Mouse (Mus musculus) urinary bladder, adult 2 months (tissue): ENCODE data around the gene B230217C12Rik. TPM values are rescaled to one million over a fixed set of nuclear protein-coding genes. Genes with fewer than 3 reads are reported as not detected.

Source experiments
- DNase-seq: peaks from one replicate; pipeline ENCODE4 v3.0.0; 2022; ENCODE audit warnings: low spot score
- polyA plus RNA-seq: library from polyadenylated mRNA; depleted of rRNA; stranded (reverse); fragments of >200 nt; gene quantifications from 2 replicates; pipeline ENCODE4 v1.2.3, GENCODE M21; 2012; rRNA removed

B230217C12Rik gene
- polyA plus RNA-seq: 3.8 and 5.6 TPM in 2 replicates

DNA sequence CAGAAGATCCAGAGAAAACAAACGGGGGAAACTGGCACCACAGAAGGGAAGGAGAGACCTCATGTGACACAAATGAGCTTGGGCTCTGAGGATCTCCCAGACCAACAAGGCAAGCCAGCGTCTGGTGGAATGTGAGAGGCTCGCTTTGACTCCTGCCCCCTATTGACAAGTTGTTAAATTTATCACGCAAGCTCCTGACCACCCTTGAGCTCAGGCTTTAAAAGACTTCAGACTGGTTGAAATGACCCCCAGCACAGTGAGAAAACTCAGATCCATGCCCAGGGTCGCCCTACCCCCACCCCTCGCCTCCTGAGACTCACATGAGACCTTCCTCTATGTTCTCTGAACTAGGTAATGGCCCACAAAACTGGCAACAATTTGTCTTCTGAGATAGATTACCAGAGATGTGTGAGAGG is at the start of gene B230217C12Rik:
Gene B230217C12Rik, plus strand, starts transcription at position 242 of the 416 bp plus-strand sequence.
- peak; percentile 18 for DNase-seq

DNA sequence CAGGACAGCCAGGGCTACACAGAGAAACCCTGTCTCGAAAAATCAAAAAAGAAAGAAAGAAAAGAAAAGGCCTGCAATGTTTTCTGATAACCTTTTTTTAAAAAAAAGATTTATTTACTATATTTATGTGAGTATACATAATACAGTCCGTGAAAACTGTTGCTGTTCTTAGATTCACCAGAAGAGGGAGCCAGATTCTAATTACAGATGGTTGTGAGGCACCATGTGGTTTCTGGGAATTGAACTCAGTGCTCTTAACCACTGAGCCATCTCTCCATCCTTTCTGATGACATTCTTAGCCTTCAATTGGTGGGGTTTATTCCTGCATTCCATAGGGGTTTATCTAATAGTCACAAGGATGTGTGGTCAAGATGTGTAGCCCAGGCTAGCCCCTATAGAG is 47.4 kb upstream of the B230217C12Rik start:
- no peak for DNase-seq

DNA sequence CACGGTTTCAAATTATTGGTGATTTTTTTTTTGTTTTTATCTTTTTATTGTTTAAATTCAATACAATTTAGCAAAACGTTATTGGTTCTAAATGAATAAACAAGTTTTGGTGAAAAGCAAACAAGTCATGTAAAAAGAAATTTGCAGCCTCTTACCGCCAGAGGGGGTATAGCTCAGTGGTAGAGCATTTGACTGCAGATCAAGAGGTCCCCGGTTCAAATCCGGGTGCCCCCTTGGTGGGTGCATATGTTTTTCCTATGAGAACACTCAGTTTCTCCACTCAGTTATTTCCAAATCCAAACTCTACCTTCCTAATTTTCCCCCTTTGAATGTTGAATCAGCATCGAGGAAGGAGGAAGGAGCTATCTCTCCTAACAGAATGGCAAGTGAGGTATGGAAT is 43.7 kb upstream of the B230217C12Rik start:
- no peak for DNase-seq

DNA sequence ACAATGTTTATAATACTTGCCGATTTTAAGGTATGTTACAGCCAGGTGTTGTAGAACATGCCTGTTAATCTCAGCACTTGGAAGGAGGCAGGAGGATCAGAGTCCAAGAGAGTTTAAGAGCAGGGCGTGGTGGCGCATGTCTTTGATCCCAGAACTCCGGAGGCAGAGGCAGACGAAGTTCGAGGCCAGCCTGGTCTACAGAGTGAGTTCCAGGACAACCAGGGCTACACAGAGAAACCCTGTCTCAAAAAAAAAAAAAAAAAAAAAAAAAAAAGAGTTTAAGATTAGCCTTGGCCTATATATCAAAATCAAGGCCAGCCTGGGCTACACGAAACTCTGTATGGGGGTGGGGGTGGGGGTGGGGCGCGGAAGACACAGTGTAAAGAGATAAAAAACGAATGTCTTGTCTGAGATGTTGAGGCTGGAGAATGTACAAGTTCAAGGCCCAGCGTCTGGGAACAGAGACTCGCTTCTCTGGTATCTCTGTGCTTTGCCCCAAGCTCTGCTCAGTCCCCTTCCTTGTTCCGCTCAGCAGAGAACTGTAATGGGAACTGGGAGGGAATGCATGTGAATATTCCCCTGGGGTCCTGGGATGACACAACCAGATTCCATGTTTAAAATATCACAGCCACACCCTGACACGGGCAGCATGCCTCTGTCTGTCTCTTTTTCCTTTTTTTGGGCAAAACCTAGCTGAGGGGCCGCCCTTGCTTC is 43.1 kb upstream of the B230217C12Rik start:
- DNase-seq: no peak

DNA sequence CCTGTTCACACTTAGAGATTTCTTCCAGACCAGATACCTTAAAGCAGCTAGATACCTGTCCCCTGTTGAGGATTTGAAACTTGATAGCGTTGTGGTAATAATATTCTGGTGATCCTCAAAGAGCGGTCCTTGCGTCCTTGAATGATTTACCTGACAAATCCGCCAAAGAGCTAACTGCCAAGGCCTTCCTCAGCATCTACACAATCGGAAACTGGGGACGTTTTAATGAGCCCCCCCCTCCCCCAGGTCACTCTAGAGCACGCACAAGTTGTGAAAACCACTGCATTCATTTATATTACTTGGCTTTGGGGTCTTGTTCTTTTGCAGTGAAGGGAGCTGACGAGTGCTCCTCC is 42.5 kb upstream of the B230217C12Rik start:
- DNase-seq: no peak

DNA sequence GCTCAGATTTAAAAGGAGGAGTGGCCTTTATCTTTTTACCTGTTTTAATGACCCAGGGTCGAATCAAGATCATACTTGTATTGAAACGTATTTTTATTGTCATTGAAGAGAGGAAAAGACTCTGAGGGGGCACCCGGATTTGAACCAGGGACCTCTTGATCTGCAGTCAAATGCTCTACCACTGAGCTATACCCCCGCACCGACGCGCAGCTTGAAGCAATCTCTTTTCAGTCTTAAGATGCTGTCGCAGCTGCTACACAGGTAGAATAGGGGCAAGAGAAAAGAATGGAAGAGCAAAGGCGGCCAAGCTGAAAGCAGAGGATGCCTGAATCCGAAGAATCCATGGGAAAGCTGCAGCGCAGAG is 41.8 kb upstream of the B230217C12Rik start, which contains the start of gene Lasp1:
Gene Lasp1, plus strand, starts transcription at position 219 of the 364 bp plus-strand sequence.
- peak; percentile 83 for DNase-seq

DNA sequence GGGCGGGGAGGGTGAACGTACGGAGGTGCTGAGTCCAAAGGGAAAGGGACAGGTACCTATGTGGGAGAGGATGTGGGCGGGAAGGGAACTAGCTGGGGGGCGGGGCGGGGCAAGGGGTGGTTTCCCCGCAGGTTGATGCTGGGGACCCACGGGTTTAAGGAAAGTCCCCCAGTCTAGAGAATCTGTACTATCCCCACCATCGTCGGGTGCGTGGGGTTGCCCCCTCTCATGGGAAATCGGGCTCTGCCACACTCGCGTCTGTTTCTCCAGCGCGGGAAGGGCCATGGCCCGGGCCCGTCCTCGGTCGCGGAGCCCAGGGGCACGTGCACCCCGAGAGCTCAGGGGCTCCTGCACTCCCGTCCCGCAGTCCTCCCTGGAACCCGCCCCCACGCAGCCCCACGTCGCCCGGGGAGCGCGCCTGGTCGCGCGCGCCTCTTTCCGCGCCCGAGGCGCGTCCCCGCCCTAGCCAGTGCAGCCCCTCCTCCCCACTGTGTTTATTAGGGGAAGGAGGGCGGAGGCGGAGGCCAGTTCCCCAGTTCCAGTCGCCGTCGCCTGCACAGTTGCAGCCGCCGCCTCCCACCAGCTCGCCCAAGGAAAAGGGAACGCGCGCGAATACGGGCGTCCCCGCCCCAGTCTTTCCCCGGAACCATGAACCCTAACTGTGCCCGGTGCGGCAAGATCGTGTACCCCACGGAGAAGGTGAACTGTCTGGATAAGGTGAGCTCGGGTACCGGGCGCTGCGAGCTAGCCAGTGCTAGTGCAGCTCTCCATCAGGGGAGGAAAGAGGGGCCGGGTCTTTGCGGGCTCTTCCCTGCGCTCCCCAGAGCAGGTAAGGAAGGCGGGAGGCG is 41.2 kb upstream of the B230217C12Rik start:
- peak; percentile 88 for DNase-seq

DNA sequence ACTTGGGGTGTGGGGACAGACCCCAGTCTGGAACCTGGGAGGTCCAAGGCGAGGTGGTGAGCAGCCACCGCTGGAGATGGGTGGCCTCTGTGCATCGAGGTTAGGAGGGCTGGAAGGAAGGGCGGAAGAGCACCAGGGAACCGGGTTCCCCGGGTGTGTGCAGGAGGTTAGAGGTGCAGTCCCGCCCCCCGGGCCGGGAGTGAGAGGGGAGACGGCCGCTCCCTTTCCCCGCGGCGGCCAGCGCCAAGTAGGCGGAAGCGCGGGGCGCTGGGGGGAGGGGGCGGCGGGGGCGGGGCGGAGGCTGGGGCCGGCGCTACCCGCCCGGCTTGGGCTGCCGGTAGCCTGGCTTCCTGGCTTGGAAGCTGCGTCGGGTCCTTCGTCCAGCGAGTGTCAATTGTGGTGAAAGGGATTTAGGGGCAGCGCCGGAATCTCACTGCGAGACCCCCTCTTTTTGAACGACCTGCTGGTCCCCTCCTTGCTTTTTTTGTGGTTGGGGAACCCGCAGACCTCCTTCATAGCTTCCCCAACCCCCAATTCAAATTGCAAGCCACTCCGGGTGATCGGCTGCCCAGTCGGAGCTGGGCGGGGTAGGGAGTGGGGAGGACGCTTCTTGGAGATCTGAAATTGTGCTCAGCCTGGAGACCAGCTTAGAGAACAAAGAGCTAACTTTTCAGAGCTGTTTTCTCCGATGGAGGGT is 40.4 kb upstream of the B230217C12Rik start:
- peak; percentile 82 for DNase-seq

DNA sequence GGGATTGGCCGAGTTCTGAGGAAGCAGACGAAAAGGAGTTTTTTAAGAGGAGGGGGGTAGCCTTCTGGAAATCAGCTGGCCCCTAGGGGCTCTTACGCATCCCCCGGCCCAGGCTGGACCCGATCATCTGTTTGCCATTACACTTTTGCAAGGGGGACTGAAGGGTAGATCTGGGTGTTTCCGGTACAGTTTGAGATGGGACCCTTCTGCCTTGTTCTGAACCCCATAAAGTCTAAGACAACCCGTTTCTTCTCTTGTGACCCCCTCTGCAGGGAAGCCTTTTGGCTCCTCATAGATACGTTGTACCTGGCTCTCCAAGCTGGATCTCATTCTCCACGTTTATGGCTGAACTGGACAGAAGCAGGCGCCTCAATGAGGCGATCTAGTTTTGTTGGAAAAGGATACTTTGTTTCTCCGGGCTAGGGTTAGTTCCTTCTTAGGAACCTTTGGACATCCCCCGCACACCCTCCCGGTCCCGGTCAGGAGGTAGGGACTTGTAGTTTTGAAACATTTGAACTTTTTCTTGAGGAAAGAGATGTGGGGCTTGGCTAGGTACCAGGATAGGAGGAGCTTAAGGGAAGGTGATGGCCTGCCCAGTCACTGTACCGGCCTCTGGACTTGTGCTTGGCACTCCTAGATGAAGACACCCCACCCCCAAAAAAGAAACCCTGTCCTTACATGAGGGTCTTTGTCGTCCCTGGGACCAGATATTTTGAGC is 39.7 kb upstream of the B230217C12Rik start:
- no peak for DNase-seq

DNA sequence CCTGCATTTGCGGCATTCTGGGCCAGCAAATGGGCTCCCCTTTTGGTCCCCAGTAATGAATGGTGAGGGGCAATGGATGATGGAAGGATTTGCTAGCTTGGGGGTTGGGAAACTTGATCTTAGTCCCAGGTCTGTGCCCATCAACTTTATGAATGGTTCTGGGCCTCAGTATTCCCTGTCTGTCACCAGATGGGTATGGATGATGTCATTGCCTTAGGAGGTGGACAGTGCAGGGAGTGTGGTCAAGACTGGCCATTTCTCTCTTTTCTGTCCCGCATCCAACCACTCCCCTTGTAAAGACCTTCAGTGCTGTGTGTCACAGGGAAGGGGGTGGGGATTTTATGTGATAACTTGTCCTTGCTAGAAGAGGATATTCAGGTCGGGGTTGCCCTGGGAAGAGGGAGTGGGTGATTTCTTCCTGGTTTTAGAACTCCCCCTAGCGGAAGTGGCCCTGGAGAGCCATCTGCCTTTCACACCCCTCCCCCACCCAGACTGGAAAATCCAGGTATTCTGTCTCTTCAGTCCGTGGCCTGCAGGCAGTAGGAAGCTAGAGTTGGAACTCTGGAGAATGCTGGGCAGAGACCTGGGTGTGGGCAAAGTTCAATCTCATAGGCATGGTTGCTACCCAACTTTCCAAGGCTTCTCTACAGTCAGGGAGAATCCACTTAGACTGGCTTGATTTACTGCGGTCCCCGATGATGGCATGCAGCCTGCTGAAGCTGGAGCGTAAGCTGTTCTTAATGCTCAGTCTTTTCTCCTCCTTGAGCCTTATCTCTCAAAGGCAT is 39.0 kb upstream of the B230217C12Rik start:
- DNase-seq: no peak

DNA sequence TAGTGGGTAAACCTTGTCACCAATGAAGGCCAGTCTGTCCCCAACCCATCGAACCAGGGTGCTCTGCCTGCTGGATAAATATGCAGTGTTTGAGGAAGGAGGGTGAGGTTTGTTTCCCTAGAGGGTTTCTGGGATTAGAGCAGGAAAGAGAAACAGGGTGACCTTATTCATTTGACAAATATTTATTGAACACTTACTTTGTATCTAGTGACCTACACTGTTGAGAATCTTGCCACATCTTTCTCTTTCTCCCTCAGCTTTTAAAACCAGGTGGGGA is 38.4 kb upstream of the B230217C12Rik start:
- DNase-seq: no peak

DNA sequence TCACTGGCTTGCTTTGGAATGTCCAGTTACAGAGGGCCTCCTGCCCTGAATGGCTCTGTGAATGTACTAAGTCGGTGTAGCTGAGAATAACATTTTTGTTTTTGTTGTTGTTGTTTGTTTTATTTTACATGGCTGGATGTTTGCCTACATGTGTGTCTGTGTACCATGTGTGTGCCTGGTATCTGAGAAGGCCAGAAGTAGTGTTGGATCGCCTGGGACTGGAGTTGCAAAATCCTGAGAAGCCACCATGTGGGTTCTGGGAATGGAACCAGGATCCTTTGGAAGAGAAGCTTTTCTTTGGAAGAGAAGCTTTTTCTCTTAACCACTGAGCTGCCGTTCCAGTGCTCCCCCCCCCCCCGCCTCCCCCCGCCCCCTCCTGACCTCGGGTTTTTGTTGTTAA is 38.1 kb upstream of the B230217C12Rik start:
- DNase-seq: no peak

DNA sequence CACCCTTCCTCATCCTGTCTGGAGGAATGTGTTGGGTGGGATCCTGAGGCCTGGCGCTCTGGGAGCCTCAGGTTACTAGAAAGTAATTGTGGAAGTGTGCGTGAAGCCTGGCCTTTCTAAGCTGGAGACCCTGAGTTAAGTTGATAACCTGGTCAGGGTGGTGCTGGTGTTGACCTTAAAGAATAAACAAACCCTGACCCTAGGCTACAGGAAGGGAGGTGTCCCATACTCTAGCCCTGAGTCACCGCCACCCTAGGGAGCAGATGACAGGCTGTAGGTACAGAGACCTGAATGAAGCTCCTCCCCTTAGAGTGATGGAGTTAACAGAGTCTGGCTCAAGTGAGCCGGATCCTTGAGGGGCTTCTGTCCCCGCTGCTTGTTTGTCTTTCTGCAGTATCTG is 36.7 kb upstream of the B230217C12Rik start:
- no peak for DNase-seq

DNA sequence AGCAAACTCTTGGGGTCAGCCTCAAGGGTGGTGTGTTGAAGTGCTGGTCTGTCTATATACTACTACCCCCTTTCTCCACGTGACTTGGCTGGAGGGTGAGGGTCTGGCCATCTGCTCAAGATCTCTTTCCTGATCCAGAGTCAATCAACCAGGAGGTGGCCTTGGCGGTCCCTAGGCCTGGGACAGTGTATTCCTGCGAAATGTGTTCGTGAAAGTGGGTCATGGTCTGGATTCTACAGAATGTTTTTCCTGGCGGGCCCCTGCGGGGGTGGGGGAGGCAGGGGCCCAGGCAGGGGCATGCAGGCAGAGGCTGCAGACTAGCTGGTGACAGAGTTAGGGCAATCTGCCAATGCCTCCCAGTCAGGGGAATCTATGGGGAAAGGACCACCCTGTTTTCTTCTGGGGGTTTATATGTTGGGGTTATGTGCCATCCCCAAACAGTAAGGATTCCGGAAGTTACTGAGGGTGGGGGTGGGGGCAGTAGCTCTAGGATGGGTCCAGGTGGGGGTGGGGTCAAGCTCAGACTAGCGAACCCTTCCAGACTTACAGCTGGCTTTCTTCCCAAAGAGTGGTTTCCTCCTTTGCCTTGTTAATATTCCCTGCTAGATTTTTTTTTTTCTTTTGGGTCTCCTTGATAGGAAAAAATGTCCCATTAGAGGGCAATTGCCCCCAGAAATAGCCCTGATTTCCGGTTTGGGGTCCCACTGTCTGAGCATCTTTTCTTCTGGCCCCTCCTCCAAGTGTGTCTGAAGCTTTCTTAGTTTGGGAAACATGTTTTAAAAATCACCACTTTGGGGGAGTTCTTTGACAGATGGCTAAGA is 35.5 kb upstream of the B230217C12Rik start:
- no peak for DNase-seq

DNA sequence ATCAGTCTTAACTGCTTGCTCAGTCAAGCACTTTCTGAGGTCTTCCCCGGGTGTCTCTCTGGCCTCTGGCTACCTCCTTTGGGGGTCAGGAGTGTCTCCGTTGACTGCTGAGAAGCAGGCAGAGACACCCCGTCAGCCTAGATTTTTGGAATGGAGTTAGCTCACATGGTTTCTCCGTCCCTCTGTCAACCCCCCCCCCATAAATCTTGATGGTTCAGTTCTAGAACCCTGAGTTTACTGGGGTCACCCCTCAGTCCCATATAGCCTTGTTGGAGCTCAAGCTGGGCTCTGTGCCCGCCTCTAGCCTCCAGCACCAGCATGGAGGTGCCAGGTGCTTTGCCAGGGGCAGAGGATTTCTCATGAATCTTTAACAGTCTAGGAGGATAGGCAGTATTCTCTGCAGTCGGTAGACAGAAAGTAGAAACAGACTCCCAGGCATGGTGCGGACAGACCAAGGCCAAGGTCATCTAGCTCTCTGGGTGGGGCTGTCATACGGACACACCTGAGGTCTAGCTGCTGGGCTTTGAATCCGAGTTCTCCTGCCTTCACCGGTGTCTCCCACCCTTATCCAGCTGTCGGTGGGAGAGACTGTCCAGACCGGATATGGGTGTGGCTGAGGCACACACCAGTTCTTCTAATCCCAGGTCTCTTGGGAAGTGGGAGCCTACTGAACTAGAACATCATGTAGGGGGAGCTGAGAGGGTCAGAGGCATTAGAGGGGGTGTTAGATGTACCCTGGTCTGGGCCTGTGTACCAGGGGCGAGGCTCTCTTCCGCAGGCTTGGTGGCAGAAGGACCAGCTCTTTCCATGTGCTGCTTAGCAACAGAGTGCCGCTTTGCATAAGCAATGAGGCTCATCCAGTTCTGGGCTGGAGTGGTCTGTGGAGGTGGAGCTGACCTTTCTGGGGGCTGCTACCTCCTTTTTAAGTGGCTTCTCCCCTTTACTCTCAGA is 34.6 kb upstream of the B230217C12Rik start:
- DNase-seq: no peak

DNA sequence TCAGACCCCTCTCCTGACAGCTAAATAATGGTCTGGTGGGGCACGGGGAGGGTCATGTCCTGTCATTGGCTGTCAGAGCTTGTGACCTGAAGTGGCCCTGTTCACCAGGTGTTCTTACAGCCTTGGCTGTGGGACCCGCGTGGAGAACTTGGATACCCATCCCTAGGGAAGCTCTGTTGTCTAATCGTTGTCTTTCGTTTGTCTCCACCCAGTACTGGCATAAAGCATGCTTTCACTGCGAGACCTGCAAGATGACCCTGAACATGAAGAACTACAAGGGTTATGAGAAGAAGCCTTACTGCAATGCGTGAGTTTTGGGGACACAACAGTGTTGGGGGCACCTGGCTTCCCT is 34.0 kb upstream of the B230217C12Rik start:
- DNase-seq: no peak

DNA sequence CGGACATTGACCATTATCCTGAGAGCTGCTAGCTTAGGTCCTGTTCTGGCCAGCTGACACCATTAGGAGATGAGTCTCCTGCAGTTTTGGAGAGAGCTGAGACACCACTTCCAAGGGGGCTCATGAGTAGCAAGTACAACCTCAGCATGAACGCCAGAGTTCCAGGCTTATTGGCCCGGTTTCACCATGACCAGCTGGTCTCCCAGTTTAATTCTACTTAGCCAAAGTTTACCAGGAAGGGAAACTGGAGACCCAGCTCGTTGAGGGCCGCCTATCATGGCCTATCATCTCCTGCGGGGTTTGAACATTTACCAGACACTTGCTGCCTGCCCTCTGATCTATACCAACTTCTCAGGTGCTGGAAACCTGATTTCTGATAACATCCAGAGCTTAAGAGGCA is 33.0 kb upstream of the B230217C12Rik start:
- DNase-seq: no peak

DNA sequence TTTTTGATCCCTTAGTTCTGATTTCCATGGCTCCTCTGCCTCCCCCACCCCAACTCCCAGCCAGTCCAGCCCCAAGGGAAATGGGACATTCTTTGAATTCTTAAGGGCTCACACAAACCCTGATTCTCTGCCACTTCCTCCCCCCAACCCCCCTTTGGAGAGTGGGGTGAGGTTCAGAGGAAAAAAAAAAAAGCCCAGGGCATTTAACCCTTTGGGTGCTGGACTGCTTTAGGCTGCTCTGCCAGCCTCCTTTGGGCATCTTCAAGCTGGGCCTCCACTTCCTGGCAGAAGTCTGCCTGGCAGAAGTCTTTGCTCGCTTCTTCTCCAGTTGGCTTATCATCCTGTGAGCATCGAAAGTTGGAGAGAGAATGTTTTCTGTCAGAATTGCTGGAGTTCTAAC is 32.5 kb upstream of the B230217C12Rik start:
- DNase-seq: no peak

DNA sequence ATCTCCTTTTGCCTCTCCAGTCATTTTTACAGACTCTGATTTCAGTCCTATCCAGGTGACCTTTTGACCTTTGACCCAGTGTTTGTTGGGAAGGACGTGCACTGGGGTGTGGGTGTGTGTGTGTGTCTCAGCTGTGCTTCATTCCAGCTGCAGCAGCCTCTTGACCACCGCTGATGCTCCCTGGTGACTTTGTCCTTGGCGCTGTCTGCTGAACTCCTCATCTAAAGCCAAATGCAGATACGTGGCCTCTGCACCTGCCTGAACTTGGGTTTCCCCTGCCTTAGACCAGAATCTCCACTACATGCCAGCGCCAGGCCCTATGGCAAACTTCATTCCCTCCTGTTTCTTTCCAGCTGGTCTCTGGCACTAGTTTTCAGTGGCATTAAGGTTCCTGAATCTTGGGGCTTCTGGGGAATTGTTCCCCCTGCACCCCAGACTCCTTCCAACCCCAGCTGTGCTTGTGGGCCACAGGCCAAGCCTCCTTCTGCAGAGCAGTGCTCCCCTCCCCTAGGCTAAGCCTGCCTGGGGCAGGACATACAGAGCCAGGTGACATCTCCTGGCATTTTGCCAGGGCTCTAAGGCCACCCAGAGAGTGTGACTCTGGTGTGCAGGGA is 31.9 kb upstream of the B230217C12Rik start:
- DNase-seq: no peak
